Mouse (Mus musculus) limb, embryonic 14.5 days (tissue): ENCODE results near the gene Tcf12. TPM values are rescaled to one million over a fixed set of nuclear protein-coding genes. Genes with fewer than 3 reads are reported as not detected.
A peak's percentile ranks its signal among the peaks of the same experiment; 100 is the strongest.

Experiments
- ATAC-seq: fragments of 200-750 bp; cut with Nextera tagmentation; 2 replicates; pipeline ENCODE4 v1.8.0; 2017; ENCODE audit warnings: low read depth, moderate number of reproducible peaks, moderate TSS enrichment; ENCODE audit not compliant: low FRiP score
- DNase-seq: peaks from one replicate; pipeline ENCODE4 v3.0.0-alpha.2; 2015; ENCODE audit warnings: low spot score
- H3K27ac ChIP-seq: fragments of 300-500 bp; sonication (generic); replicated peaks from 2 replicates; pipeline ENCODE4 v1.5.1; 2014; ENCODE audit warnings: low read depth, mild to moderate bottlenecking, low read length, moderate library complexity, mixed read lengths
- H3K27me3 ChIP-seq: fragments of 300-500 bp; sonication (generic); 2 replicates; pipeline ENCODE4 v1.6.1; 2014; ENCODE audit warnings: low read length, mixed read lengths; ENCODE audit not compliant: control insufficient read depth, insufficient read depth
- H3K36me3 ChIP-seq: fragments of 300-500 bp; sonication (generic); 2 replicates; pipeline ENCODE4 v1.6.1; 2014; ENCODE audit warnings: mild to moderate bottlenecking, low read length, moderate library complexity, mixed read lengths; ENCODE audit not compliant: control insufficient read depth, insufficient read depth
- H3K4me1 ChIP-seq: fragments of 300-500 bp; sonication (generic); 2 replicates; pipeline ENCODE4 v1.6.1; 2014; ENCODE audit warnings: antibody characterized with exemption, low read length, mixed read lengths; ENCODE audit not compliant: control insufficient read depth, insufficient read depth
- H3K4me2 ChIP-seq: fragments of 300-500 bp; sonication (generic); replicated peaks from 2 replicates; pipeline ENCODE4 v1.6.1; 2014; ENCODE audit warnings: low read depth, mild to moderate bottlenecking, low read length, moderate library complexity; ENCODE audit not compliant: severe bottlenecking
- H3K4me3 ChIP-seq: fragments of 300-500 bp; sonication (generic); replicated peaks from 2 replicates; pipeline ENCODE4 v1.5.1; 2014; ENCODE audit warnings: low read length
- H3K9ac ChIP-seq: fragments of 300-500 bp; sonication (generic); 2 replicates; pipeline ENCODE4 v1.6.1; 2014; ENCODE audit warnings: mild to moderate bottlenecking, low read depth, low read length, moderate library complexity; ENCODE audit not compliant: severe bottlenecking
- H3K9me3 ChIP-seq: fragments of 300-500 bp; sonication (generic); 2 replicates; pipeline ENCODE4 v1.6.1; 2016; ENCODE audit warnings: low read length; ENCODE audit not compliant: control insufficient read depth
- POLR2A ChIP-seq: fragments of 200-500 bp; IDR thresholded peaks from 2 replicates; pipeline ENCODE4 v1.8.0; 2012; ENCODE audit warnings: inconsistent platforms, mild to moderate bottlenecking, moderate library complexity, borderline replicate concordance; ENCODE audit not compliant: insufficient read depth, insufficient read length; ENCODE audit errors: extremely low read depth
- WGBS: fragments of 180-500 bp; shearing (Covaris S2); extraction: QIAGEN DNeasy Blood & Tissue Kit; methylation state at CpG from one replicate; pipeline ENCODE4 v1.1.7; 2014; 5-methylcytosine and 5-hydroxymethylcytosine counted together
- polyA plus RNA-seq, 2 experiments: library from polyadenylated mRNA; depleted of rRNA in 1 of 2; stranded (reverse) in 1 of 2; unstranded in 1 of 2; fragments of >200 nt; fragmentation: Nextera tagmentation in 1 of 2; extraction: Ambion mirVana in 1 of 2; gene quantifications; 2 replicates each; pipeline versions ENCODE4 v1.2.1 to v1.2.3; 2012 to 2014

Gene Tcf12
- polyA plus RNA-seq, 2 experiments, result 111 to 158 TPM

- H3K27me3 ChIP-seq, result no peaks in the 10 kb centered on the region
- no peaks in the 10 kb centered on the region for H3K9me3 ChIP-seq
- H3K36me3 ChIP-seq, result no peaks in the 10 kb centered on the region
- no peak overlapping the region for H3K27ac ChIP-seq
- no peak overlapping the region for H3K4me2 ChIP-seq
- no peak for DNase-seq
- no peak overlapping the region for H3K4me3 ChIP-seq
- TF ChIP-seq POLR2A, result no peak
- WGBS, result 88% methylated on average over 3 of the region's 3 CpGs
- ATAC-seq, result no peak
- H3K4me1 ChIP-seq, result peaks cover 7% of the 10 kb centered on the region
- no peak overlapping the region for H3K9ac ChIP-seq
These were observed 281.9 kb downstream of the Tcf12 start for GRCm38 (mm10) chr9:71829753-71830152.

DNA sequence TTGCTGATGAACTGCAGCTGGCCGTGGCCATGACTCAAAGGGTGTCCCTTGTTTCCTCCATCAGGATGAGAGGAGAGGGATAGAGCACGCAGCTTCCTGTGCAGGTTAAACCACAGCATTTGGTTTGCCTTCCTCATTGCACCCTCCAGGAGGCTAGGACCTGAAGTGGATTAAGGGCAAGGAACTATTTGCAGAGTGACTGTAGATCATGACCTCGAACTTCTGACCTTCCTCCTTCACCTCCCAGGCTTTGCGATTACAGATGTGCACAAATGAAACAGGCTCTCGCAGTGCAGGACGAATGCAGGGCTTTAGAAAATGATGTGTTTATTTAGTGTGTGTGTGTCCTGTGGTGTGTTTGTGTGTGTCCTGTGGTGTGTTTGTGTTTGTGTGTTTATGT, 282.5 kb downstream of the Tcf12 start:
- no peaks in the 10 kb centered on the region for H3K27me3 ChIP-seq
- no peak overlapping the region for H3K4me3 ChIP-seq
- no peaks in the 10 kb centered on the region for H3K9me3 ChIP-seq
- ATAC-seq (no peak), DNase-seq (no peak)
- H3K9ac ChIP-seq, result no peak overlapping the region
- no peaks in the 10 kb centered on the region for H3K36me3 ChIP-seq
- 50% methylated on average over 6 of the region's 6 CpGs for WGBS
- no peak overlapping the region for H3K27ac ChIP-seq
- H3K4me1 ChIP-seq, result peaks cover 7% of the 10 kb centered on the region
- no peak for TF ChIP-seq POLR2A
- no peak overlapping the region for H3K4me2 ChIP-seq

GRCm38 (mm10) chr9:71827371-71827770, 284.3 kb downstream of the Tcf12 start:
- Histone ChIP-seq H3K4me2 (no peak overlapping the region), H3K9ac (no peak overlapping the region), H3K36me3 (no peaks in the 10 kb centered on the region), H3K4me3 (no peak overlapping the region), H3K4me1 (peaks cover 7% of the 10 kb centered on the region), H3K27ac (no peak overlapping the region), H3K27me3 (no peaks in the 10 kb centered on the region), H3K9me3 (no peaks in the 10 kb centered on the region)
- WGBS, result 90% methylated on average over 5 of the region's 5 CpGs
- no peak for TF ChIP-seq POLR2A
- DNase-seq, result no peak
- ATAC-seq, result no peak

GRCm38 (mm10) chr9:71826040-71826525, 285.6 kb downstream of the Tcf12 start:
- H3K36me3 ChIP-seq, result no peaks in the 10 kb centered on the region
- H3K4me3 ChIP-seq, result no peak overlapping the region
- ATAC-seq, result peak; percentile 57
- H3K4me2 ChIP-seq, result no peak overlapping the region
- peak; percentile 66 for DNase-seq
- no peak for TF ChIP-seq POLR2A
- H3K4me1 ChIP-seq, result peaks cover 5% of the 10 kb centered on the region
- no peaks in the 10 kb centered on the region for H3K27me3 ChIP-seq
- H3K27ac ChIP-seq, result no peak overlapping the region
- no peaks in the 10 kb centered on the region for H3K9me3 ChIP-seq
- H3K9ac ChIP-seq, result no peak overlapping the region
- 53% methylated on average over 12 of the region's 12 CpGs for WGBS

DNA sequence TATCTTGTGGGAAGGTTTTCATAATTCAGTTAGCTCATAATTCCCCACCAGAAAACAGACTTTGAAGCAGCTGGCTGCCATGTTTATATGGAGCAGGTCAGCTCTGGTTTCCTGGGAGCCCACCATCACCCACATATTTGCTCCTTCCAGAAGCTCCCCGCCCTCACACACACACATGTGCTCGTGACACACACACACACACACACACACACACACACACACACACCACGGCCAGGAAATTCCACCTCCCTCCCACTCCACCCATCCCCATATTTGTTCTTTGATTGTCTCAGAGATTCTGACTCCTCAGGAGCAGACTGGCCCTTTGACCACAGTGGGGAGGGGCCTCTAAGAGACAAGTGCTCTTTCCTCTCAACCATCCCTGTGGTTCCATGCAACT, 289.7 kb downstream of the Tcf12 start:
- H3K36me3 ChIP-seq, result no peaks in the 10 kb centered on the region
- ATAC-seq (no peak), DNase-seq (no peak)
- no peak overlapping the region for H3K27ac ChIP-seq
- no peak overlapping the region for H3K4me3 ChIP-seq
- no peaks in the 10 kb centered on the region for H3K9me3 ChIP-seq
- 76% methylated on average over 3 of the region's 3 CpGs for WGBS
- no peak for TF ChIP-seq POLR2A
- H3K4me2 ChIP-seq, result no peak overlapping the region
- peaks cover 5% of the 10 kb centered on the region for H3K4me1 ChIP-seq
- no peaks in the 10 kb centered on the region for H3K27me3 ChIP-seq
- H3K9ac ChIP-seq, result no peak overlapping the region

DNA sequence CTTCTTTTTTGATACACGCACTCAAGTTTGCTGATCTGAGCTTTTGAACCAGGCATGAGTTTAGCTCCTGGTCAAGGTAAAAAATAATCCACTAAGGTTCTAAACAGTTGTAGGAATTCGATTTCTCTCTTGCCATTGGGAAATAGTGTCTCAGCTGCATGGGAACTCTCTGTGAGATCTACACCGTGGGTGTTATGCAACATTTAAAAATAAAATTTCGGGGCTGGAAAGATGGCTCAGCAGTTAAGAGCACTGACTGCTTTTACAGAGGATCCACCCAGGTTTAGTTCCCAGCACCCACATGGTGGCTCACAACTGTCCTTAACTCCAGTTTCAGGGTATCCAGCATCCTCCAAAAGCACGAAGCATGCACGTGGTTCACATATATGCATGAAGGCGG, 293.2 kb downstream of the Tcf12 start:
- no peak overlapping the region for H3K4me2 ChIP-seq
- H3K27me3 ChIP-seq, result no peaks in the 10 kb centered on the region
- H3K9ac ChIP-seq, result no peak overlapping the region
- ATAC-seq (no peak), DNase-seq (no peak)
- TF ChIP-seq POLR2A, result no peak
- H3K27ac ChIP-seq, result no peak overlapping the region
- no peaks in the 10 kb centered on the region for H3K4me1 ChIP-seq
- no peak overlapping the region for H3K4me3 ChIP-seq
- 93% methylated on average over 7 of the region's 7 CpGs for WGBS
- H3K9me3 ChIP-seq, result no peaks in the 10 kb centered on the region
- H3K36me3 ChIP-seq, result no peaks in the 10 kb centered on the region
